9 mouse cellular contexts compared by ENCODE assay signal in genomic region chr11:74863471-74863870, GRCm38 (mm10). TPM values are rescaled to one million over a fixed set of nuclear protein-coding genes. Genes with fewer than 3 reads are reported as not detected.
DNase-seq lines count a peak whose midpoint lies in the region; ATAC-seq and TF ChIP-seq lines count a peak whose summit lies in the region.
"Had no signal": no experiment of that assay in that cellular context is flagged by ENCODE, and none has a peak within 500 bp of the region (broad histone marks: within the 10 kb centered on the region; RNA-seq: fewer than 3 reads in every experiment).

No protein-coding gene starts in this region.

- DNase-seq in cerebellum, adult 18-20 months: peak; percentile 46 to 53
- DNase-seq in cerebellum, adult 11 months: no peak
- peak; percentile 60 for DNase-seq in kidney, postnatal 10 days
- no peak for DNase-seq in kidney, adult 18-20 months
- no peak for DNase-seq in heart, postnatal 0 days (ENCODE audit: low spot score)
- no peak for DNase-seq in Muller cell, postnatal 12 days (ENCODE audit: inconsistent ontology term)
- DNase-seq in left cerebral cortex, postnatal 4 days: no peak
- DNase-seq: liver, embryonic 13.5 days had no signal

- H3K4me1 ChIP-seq in heart, postnatal 0 days (ENCODE audit: control insufficient read depth, insufficient read depth): peaks cover 7% of the 10 kb centered on the region; the same call in 1 of the 2 replicates
- no peaks in the 10 kb centered on the region for H3K4me1 ChIP-seq in midbrain, embryonic 13.5 days (replicated peaks)
- H3K4me1 ChIP-seq: liver, embryonic 13.5 days had no signal

- H3K9ac ChIP-seq in heart, postnatal 0 days (replicated peaks; ENCODE audit: low read depth, low read length): no peak overlapping the region
- no peak overlapping the region for H3K9ac ChIP-seq in midbrain, embryonic 13.5 days (replicated peaks)
- H3K9ac ChIP-seq: liver, embryonic 13.5 days had no signal

- H3K9me3 ChIP-seq in heart, postnatal 0 days (replicated peaks; ENCODE audit: control insufficient read depth, low read length): no peaks in the 10 kb centered on the region
- H3K9me3 ChIP-seq in midbrain, embryonic 13.5 days: no peaks in the 10 kb centered on the region
- H3K9me3 ChIP-seq: liver, embryonic 13.5 days had no signal

- H3K36me3 ChIP-seq in heart, postnatal 0 days (replicated peaks; ENCODE audit: control insufficient read depth, insufficient read depth, low read length): no peaks in the 10 kb centered on the region
- H3K36me3 ChIP-seq in midbrain, embryonic 13.5 days: peaks cover 88% of the 10 kb centered on the region
- H3K36me3 ChIP-seq: liver, embryonic 13.5 days had no signal

- ATAC-seq in heart, postnatal 0 days (ENCODE audit: insufficient read depth, low read depth): no peak
- 0 out of 2 replicates have a peak, but pooled peaks have one; percentile 49 for ATAC-seq in midbrain, embryonic 13.5 days

- no peak overlapping the region for H3K4me2 ChIP-seq in heart, postnatal 0 days (ENCODE audit: low read depth, low read length)
- H3K4me2 ChIP-seq in midbrain, embryonic 13.5 days (replicated peaks): no peak overlapping the region
- H3K4me2 ChIP-seq: liver, embryonic 13.5 days had no signal

- no peak for TF ChIP-seq EP300 in heart, postnatal 0 days (IDR thresholded peaks at IDR 0.05; ENCODE audit: low read depth)

- 24% methylated on average over 11 of the region's 11 CpGs for WGBS in heart, postnatal 0 days
- 31% methylated on average over 11 of the region's 11 CpGs for WGBS in midbrain, embryonic 13.5 days

- peak; percentile 58 for TF ChIP-seq CTCF in heart, postnatal 0 days (IDR thresholded peaks at IDR 0.05; ENCODE audit: low read depth)

- no peaks in the 10 kb centered on the region for H3K27me3 ChIP-seq in heart, postnatal 0 days (ENCODE audit: control insufficient read depth, insufficient read depth, low read length)
- H3K27me3 ChIP-seq in midbrain, embryonic 13.5 days: no peaks in the 10 kb centered on the region
- H3K27me3 ChIP-seq: liver, embryonic 13.5 days had no signal

- H3K27ac ChIP-seq in heart, postnatal 0 days (ENCODE audit: low read depth): no peak overlapping the region
- no peak overlapping the region for H3K27ac ChIP-seq in midbrain, embryonic 13.5 days
- H3K27ac ChIP-seq: liver, embryonic 13.5 days had no signal

- H3K4me3 ChIP-seq in heart, postnatal 0 days (ENCODE audit: low read depth, low read length): no peak overlapping the region
- no peak overlapping the region for H3K4me3 ChIP-seq in midbrain, embryonic 13.5 days (replicated peaks)
- H3K4me3 ChIP-seq: liver, embryonic 13.5 days had no signal

- intact Hi-C loops in left cerebral cortex, postnatal 4 days (cut with DNase I): no loop called here

RNA-seq across cellular contexts. Expression of gene Mnt, which starts 32.8 kb away (rescaled TPM):
- total RNA-seq in heart, postnatal 0 days (2014; rRNA removed; ENCODE audit: low replicate concordance): 9.0 TPM in 2 replicates
- polyA plus RNA-seq in heart, postnatal 0 days (2015; fragmentation: Nextera tagmentation; extraction: Ambion mirVana): 1.8 and 2.3 TPM in 2 replicates
- polyA plus RNA-seq in midbrain, embryonic 13.5 days (2015; fragmentation: Nextera tagmentation; extraction: Ambion mirVana): 8.4 and 9.1 TPM in 2 replicates
- total RNA-seq in left cerebral cortex, postnatal 4 days (2021): 10 to 100 TPM; 36.7 to 36.8 TPM

RNA-seq across cellular contexts. Expression of gene Sgsm2, which starts 33.4 kb away (rescaled TPM):
- total RNA-seq in heart, postnatal 0 days (2014; rRNA removed; ENCODE audit: low replicate concordance): 9.2 and 11.7 TPM in 2 replicates
- polyA plus RNA-seq in heart, postnatal 0 days (2015; fragmentation: Nextera tagmentation; extraction: Ambion mirVana): 2.3 and 2.5 TPM in 2 replicates
- 18.8 and 20.8 TPM in 2 replicates for polyA plus RNA-seq in midbrain, embryonic 13.5 days (2015; fragmentation: Nextera tagmentation; extraction: Ambion mirVana)
- total RNA-seq in left cerebral cortex, postnatal 4 days (2021): 10 to 100 TPM; 65.3 to 72.8 TPM

RNA-seq across cellular contexts. Expression of gene Tsr1, which starts 34.4 kb away (rescaled TPM):
- total RNA-seq in heart, postnatal 0 days (2014; rRNA removed; ENCODE audit: low replicate concordance): 17.5 and 20.9 TPM in 2 replicates
- 11.2 and 13.3 TPM in 2 replicates for polyA plus RNA-seq in heart, postnatal 0 days (2015; fragmentation: Nextera tagmentation; extraction: Ambion mirVana)
- polyA plus RNA-seq in midbrain, embryonic 13.5 days (2015; fragmentation: Nextera tagmentation; extraction: Ambion mirVana): 28.1 and 32.1 TPM in 2 replicates
- 10 to 100 TPM; 37.7 to 42.4 TPM for total RNA-seq in left cerebral cortex, postnatal 4 days (2021)

Comparison
In these comparisons a context has a peak if more than half of its experiments do, and no peak if none do; other contexts are left out.
1. DNase-seq: peak in cerebellum, adult 18-20 months (2 of 2) and kidney, postnatal 10 days (single experiment); none in cerebellum, adult 11 months (single experiment), kidney, adult 18-20 months (single experiment), heart, postnatal 0 days (single experiment), Muller cell, postnatal 12 days (single experiment) and left cerebral cortex, postnatal 4 days (single experiment).